8 mouse cellular contexts compared by ENCODE assay signal in genomic region chr17:71526302-71526708, GRCm38 (mm10). TPM values are rescaled to one million over a fixed set of nuclear protein-coding genes. Genes with fewer than 3 reads are reported as not detected.
DNase-seq lines count a peak whose midpoint lies in the region; ATAC-seq lines count a peak whose summit lies in the region.

No protein-coding gene starts in this region.

- peak; percentile 45 for ATAC-seq in cerebellum, adult (ENCODE audit: insufficient number of reproducible peaks, low FRiP score, low TSS enrichment)
- ATAC-seq in erythroid progenitor cell, adult 5-6 weeks (replicated peaks; ENCODE audit: low FRiP score, poor library complexity, severe bottlenecking): peak; percentile 77
- ATAC-seq in liver, embryonic 12.5 days: peak; percentile 70

- peak overlapping the region; percentile 92 for H3K4me3 ChIP-seq in liver, embryonic 12.5 days

- no peaks in the 10 kb centered on the region for H3K9me3 ChIP-seq in liver, embryonic 12.5 days (replicated peaks)

- peak overlapping the region; percentile 87 for H3K9ac ChIP-seq in liver, embryonic 12.5 days

- WGBS in liver, embryonic 12.5 days (ENCODE audit: insufficient replicate concordance): 1% methylated on average over 13 of the region's 13 CpGs

- peak overlapping the region; percentile 93 for H3K27ac ChIP-seq in liver, embryonic 12.5 days

- no peak for DNase-seq in cerebellum, adult 11 months
- peak; percentile 55 for DNase-seq in 3T3-L1 (ENCODE audit: low read depth, low spot score)
- no peak for DNase-seq in layer of hippocampus, postnatal 36 days
- no peak for DNase-seq in cerebellum, postnatal 36 days
- DNase-seq in retina, postnatal 1 day: no peak

- no peaks in the 10 kb centered on the region for H3K27me3 ChIP-seq in liver, embryonic 12.5 days (replicated peaks)

- H3K36me3 ChIP-seq in liver, embryonic 12.5 days: peaks cover 32% of the 10 kb centered on the region

- peaks cover 31% of the 10 kb centered on the region for H3K4me1 ChIP-seq in liver, embryonic 12.5 days

- H3K4me2 ChIP-seq in liver, embryonic 12.5 days: peak overlapping the region; percentile 69

RNA-seq across cellular contexts. Expression of gene Ndc80, which starts 0.4 kb away (rescaled TPM):
- 208 and 220 TPM in 2 replicates for total RNA-seq in erythroid progenitor cell, adult 5-6 weeks (2015; ENCODE audit: low replicate concordance)
- 322 and 338 TPM in 2 replicates for total RNA-seq in erythroid progenitor cell, adult 5-6 weeks (2017; ENCODE audit: low replicate concordance)
- 37.7 and 39.0 TPM in 2 replicates for polyA plus RNA-seq in liver, embryonic 12.5 days (2016; fragmentation: Nextera tagmentation; extraction: Ambion mirVana)
- total RNA-seq in layer of hippocampus, postnatal 36 days (2021): under 1 TPM; 0.53 to 0.55 TPM

RNA-seq across cellular contexts. Expression of gene Spdya, which starts 25.6 kb away (rescaled TPM):
- total RNA-seq in erythroid progenitor cell, adult 5-6 weeks (2015; ENCODE audit: low replicate concordance): not detected in 2 replicates
- total RNA-seq in erythroid progenitor cell, adult 5-6 weeks (2017; ENCODE audit: low replicate concordance): not detected in 2 replicates
- polyA plus RNA-seq in liver, embryonic 12.5 days (2016; fragmentation: Nextera tagmentation; extraction: Ambion mirVana): 0.21 and 0.37 TPM in 2 replicates
- 1 to 10 TPM; 1.2 to 1.3 TPM for total RNA-seq in layer of hippocampus, postnatal 36 days (2021)

RNA-seq across cellular contexts. Expression of gene Smchd1, which starts 51.2 kb away (rescaled TPM):
- total RNA-seq in erythroid progenitor cell, adult 5-6 weeks (2015; ENCODE audit: low replicate concordance): 152 and 306 TPM in 2 replicates
- 174 and 214 TPM in 2 replicates for total RNA-seq in erythroid progenitor cell, adult 5-6 weeks (2017; ENCODE audit: low replicate concordance)
- 49.4 and 50.1 TPM in 2 replicates for polyA plus RNA-seq in liver, embryonic 12.5 days (2016; fragmentation: Nextera tagmentation; extraction: Ambion mirVana)
- 10 to 100 TPM; 32.0 to 39.4 TPM for total RNA-seq in layer of hippocampus, postnatal 36 days (2021)

Comparison
In these comparisons a context has a peak if more than half of its experiments do, and no peak if none do; other contexts are left out.
1. RNA of gene Ndc80, which starts 0.4 kb away (total RNA-seq): 208 to 338 TPM in erythroid progenitor cell, adult 5-6 weeks; 0.53 to 0.55 TPM in layer of hippocampus, postnatal 36 days; every median in the first group is over 100 times any median in the second.
2. Peak in every context shown above with its lines, with median percentiles within 50 percentile points of each other: ATAC-seq.